Mouse (Mus musculus) G1E (cell line): ENCODE data around the gene AC124502.3. TPM values are rescaled to one million over a fixed set of nuclear protein-coding genes. Genes with fewer than 3 reads are reported as not detected.
A peak's percentile ranks its signal among the peaks of the same experiment; 100 is the strongest.
"Not testable (repeated sequence)": the region's sequence is repeated elsewhere in the genome, so short reads cannot be mapped to it uniquely, and the experiment has no call there.

Experiments
- ATAC-seq: 2 replicates; pipeline ENCODE4 v1.8.0; 2016; ENCODE audit warnings: mild to moderate bottlenecking; ENCODE audit not compliant: insufficient number of reproducible peaks, poor library complexity, low FRiP score, severe bottlenecking; ENCODE audit errors: extremely low read depth
- DNase-seq: peaks from one replicate; pipeline ENCODE4 v3.0.0; 2012; ENCODE audit warnings: low spot score
- H3K27me3 ChIP-seq: 2 replicates; pipeline ENCODE4 v1.6.1; 2012; ENCODE audit warnings: mild to moderate bottlenecking, low read length, inconsistent platforms; ENCODE audit not compliant: insufficient read depth
- H3K36me3 ChIP-seq: replicated peaks from 2 replicates; pipeline ENCODE3; 2012; ENCODE audit warnings: mild to moderate bottlenecking, inconsistent platforms
- H3K4me1 ChIP-seq: 2 replicates; pipeline ENCODE4 v1.6.1; 2012; ENCODE audit warnings: low read depth, low read length, inconsistent platforms, mixed read lengths; ENCODE audit not compliant: insufficient read depth
- H3K4me3 ChIP-seq: 2 replicates; pipeline ENCODE4 v1.5.1; 2012; ENCODE audit warnings: low read depth, mild to moderate bottlenecking, inconsistent platforms, low read length, moderate library complexity, mixed read lengths
- H3K9me3 ChIP-seq: replicated peaks from 2 replicates; pipeline ENCODE4 v1.6.1; 2012; ENCODE audit warnings: inconsistent platforms
- CTCF ChIP-seq: IDR thresholded peaks from 2 replicates; pipeline ENCODE4 v1.5.1; 2012; ENCODE audit warnings: low read depth, low read length, inconsistent platforms, mixed read lengths
- GATA1 ChIP-seq: IDR thresholded peaks from 2 replicates; pipeline ENCODE4 v1.6.1; 2012; ENCODE audit warnings: borderline replicate concordance, low read length, inconsistent platforms, mixed read lengths
- GATA2 ChIP-seq: IDR thresholded peaks from 2 replicates; pipeline ENCODE4 v1.6.1; 2012; ENCODE audit warnings: low read depth, low read length, inconsistent platforms, borderline replicate concordance
- POLR2AphosphoS5 ChIP-seq: IDR thresholded peaks from 2 replicates; pipeline ENCODE4 v1.6.1; 2012; ENCODE audit warnings: low read depth, low read length, inconsistent platforms; ENCODE audit not compliant: insufficient replicate concordance
- TAL1 ChIP-seq: conservative IDR thresholded peaks from 2 replicates; pipeline ENCODE4 v1.6.1; 2012; ENCODE audit warnings: low read depth, low read length, inconsistent platforms, mixed read lengths
- polyA plus RNA-seq: library from polyadenylated mRNA; stranded (reverse); fragments of >175 nt; gene quantifications from 2 replicates; pipeline ENCODE4 v1.2.3, GENCODE M21; 2012
- total RNA-seq, 2 experiments: library from RNA; stranded (forward) in 1 of 2; stranded (reverse) in 1 of 2; fragments of 200-1000 nt in 1 of 2; fragments of >200 nt in 1 of 2; fragmentation: Nextera tagmentation in 1 of 2; gene quantifications; 2 replicates each; pipeline ENCODE4 v1.2.3; 2014 to 2017

The AC124502.3 gene
- total and polyA plus RNA-seq, 3 experiments, result 0.34 to 6.6 (median 0.60) TPM

DNA sequence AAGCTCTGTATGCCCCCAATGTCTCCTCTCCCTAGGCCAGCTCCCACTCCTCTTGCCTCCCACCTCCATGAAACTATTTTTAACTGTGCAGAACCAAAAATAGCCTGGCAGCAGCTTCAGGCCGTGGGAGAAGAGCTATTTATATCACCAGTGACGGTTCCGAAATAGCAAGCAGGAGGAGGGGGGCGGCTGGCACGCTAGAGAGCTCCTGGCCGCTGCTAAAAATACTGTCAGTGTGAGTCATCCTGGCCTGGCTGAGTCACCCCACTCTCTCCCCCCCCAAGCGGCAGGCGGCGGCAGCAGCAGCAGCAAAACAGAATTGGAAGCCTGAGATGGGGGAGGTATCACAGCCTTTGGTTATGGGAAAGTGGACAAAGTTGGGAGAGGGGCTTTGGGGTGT is 45.8 kb upstream of the AC124502.3 start:
- DNase-seq, result no peak
- TF ChIP-seq POLR2AphosphoS5, result no peak
- TF ChIP-seq CTCF, result no peak
- TF ChIP-seq GATA1, result no peak
- TF ChIP-seq TAL1, result no peak
- H3K27me3 ChIP-seq, result peaks cover 12% of the 10 kb centered on the region
- no peaks in the 10 kb centered on the region for H3K36me3 ChIP-seq
- no peaks in the 10 kb centered on the region for H3K4me1 ChIP-seq
- H3K4me3 ChIP-seq, result no peak overlapping the region
- no peak for ATAC-seq
- 0 out of 2 replicates have a peak, but pooled peaks cover 3% of the 10 kb centered on the region for H3K9me3 ChIP-seq

GRCm38 (mm10) chr19:4994043-4994442 is 44.6 kb upstream of the AC124502.3 start:
- 0 out of 2 replicates have a peak, but pooled peaks cover 3% of the 10 kb centered on the region for H3K9me3 ChIP-seq
- no peak overlapping the region for H3K4me3 ChIP-seq
- DNase-seq (no peak), ATAC-seq (no peak)
- H3K36me3 ChIP-seq, result no peaks in the 10 kb centered on the region
- H3K27me3 ChIP-seq, result peaks cover 12% of the 10 kb centered on the region
- no peaks in the 10 kb centered on the region for H3K4me1 ChIP-seq
- TF ChIP-seq GATA1 (no peak), GATA2 (no peak), CTCF (no peak), POLR2AphosphoS5 (no peak), TAL1 (no peak)

DNA sequence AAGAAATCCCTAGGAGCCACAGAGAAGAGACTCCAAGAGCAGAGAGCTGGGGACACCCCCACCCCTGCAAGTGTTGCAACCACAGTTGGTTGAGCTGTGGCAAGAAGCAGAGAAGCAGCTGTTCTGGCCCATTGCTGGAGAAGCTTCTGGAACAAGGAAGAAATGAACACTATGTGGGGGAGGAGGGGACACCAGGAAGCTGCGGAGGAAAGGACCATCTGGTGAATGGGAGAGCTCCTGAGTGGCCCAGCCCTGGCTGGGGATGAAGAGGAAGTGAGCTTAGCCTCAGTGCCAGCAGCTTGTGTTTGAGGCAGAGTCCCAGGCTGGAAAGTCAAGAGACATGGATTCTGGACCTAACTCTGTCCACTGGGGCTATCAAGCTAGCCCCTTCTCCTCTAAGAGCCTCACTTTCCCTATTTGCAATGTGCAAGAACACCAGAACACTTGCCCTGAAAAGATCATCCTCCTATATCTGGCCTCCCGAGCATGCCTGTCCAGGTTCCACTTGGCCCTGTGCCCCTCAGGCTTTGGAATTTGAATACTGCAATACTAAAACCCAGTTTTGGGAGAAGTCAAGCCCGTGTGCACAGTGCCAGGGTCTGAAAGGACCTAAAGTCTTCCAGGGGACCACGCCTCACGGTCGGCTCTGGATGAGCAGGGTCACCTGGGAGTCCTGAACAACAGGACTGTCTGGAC is 39.1 kb upstream of the AC124502.3 start:
- no peak overlapping the region for H3K4me3 ChIP-seq
- H3K9me3 ChIP-seq, result no peaks in the 10 kb centered on the region
- TF ChIP-seq GATA1 (no peak), POLR2AphosphoS5 (no peak), CTCF (no peak)
- peaks cover 15% of the 10 kb centered on the region for H3K27me3 ChIP-seq
- DNase-seq (no peak), ATAC-seq (no peak)
- H3K4me1 ChIP-seq, result peaks cover 5% of the 10 kb centered on the region
- H3K36me3 ChIP-seq, result no peaks in the 10 kb centered on the region

DNA sequence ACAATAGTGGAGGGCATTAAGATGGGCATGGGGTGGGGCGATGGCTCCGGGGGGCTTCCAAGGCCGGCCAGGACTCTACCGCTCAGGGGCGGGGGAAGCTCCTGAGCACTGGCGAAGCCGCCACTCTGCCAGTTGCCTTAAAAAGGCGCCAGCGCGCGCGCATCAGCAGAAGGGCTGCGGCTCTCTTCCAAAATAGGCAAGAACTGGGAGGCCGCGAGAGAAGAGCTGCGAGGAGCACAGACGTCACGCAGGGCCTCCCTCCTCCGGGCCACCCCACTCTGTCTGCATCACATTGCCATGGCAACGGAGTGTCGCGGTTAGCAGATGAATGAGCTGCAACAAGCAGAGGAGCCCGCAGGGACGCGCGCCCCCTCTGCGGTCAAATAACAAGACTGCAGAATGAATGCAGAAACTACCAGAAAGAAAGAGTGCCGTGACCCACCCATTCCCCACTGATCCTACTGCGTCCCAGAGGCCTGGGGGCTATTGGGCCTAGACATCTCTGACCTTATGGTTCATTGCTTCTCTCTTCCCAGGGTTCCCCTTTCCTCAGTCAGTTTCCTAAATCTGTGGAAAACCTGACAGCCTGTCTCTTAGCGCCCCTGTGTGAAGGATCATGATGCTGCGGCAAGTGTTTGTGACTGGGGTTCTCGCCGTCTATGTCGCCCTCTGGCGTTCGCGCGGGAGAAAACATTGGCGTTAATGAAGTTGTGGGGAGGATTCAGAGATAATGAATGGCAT is 36.9 kb upstream of the AC124502.3 start:
- Histone ChIP-seq H3K4me3 (no peak overlapping the region), H3K27me3 (peaks cover 15% of the 10 kb centered on the region), H3K9me3 (no peaks in the 10 kb centered on the region), H3K4me1 (peaks cover 5% of the 10 kb centered on the region), H3K36me3 (no peaks in the 10 kb centered on the region)
- peak; percentile 59 for DNase-seq
- no peak for ATAC-seq
- peak; percentile 67 for TF ChIP-seq CTCF
- no peak for TF ChIP-seq GATA2
- no peak for TF ChIP-seq POLR2AphosphoS5

DNA sequence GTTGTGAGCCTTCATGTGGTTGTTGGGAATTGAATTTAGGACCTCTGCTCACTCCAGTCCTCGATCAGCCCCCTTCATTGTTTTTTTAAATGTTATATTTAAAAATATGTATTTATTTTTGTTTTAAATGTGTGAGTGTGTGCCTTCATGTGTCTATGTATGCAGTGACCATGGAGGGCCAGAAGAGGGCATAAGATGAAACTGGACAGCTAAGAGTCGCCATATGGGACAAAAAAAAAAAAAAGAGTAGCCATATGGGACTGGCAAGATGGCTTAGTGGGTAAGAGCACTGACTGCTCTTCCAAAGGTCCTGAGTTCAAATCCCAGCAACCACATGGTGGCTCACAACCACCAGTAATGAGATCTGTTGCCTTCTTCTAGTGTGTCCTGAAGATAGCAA is 35.0 kb upstream of the AC124502.3 start:
- H3K27me3 ChIP-seq, H3K4me3 ChIP-seq, DNase-seq, H3K36me3 ChIP-seq, ATAC-seq, H3K9me3 ChIP-seq, H3K4me1 ChIP-seq: not testable (repeated sequence)

DNA sequence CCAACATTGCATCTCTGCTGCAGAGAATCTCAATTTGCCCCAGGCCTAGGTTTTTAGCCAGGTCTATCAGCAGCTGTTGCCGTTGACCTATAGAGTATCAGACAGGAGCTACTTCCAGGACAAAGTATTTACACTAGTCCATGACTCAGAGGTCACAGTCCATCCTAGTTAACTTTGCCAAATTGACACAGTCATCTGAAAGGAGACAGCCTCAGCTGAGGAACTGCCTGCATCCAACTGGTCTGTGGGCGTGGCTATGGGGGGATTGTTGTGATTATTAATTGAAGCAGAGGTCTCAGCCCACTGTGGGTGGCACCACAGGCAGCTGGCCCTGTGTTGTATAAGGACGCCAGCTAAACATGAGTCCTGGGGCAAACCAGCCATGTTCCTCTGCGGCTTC is 33.8 kb upstream of the AC124502.3 start:
- H3K4me3 ChIP-seq, result no peak overlapping the region
- TF ChIP-seq GATA1 (no peak), TAL1 (no peak), POLR2AphosphoS5 (no peak), CTCF (no peak), GATA2 (no peak)
- no peaks in the 10 kb centered on the region for H3K9me3 ChIP-seq
- no peak for DNase-seq
- H3K36me3 ChIP-seq, result no peaks in the 10 kb centered on the region
- peaks cover 5% of the 10 kb centered on the region for H3K4me1 ChIP-seq
- no peak for ATAC-seq
- peaks cover 2% of the 10 kb centered on the region; the same call in 1 of the 2 replicates for H3K27me3 ChIP-seq
